Mouse (Mus musculus) neural tube, embryonic 15.5 days (tissue): ENCODE measurements around the gene Mgam. TPM values are rescaled to one million over a fixed set of nuclear protein-coding genes. Genes with fewer than 3 reads are reported as not detected.
"Not testable (repeated sequence)": the region's sequence is repeated elsewhere in the genome, so short reads cannot be mapped to it uniquely, and the experiment has no call there.

ENCODE experiments used
- ATAC-seq: fragments of 200-750 bp; cut with Nextera tagmentation; 2 replicates; pipeline ENCODE4 v1.8.0; 2017; ENCODE audit warnings: mild to moderate bottlenecking, moderate TSS enrichment, moderate library complexity; ENCODE audit not compliant: low FRiP score
- H3K27ac ChIP-seq: fragments of 300-500 bp; sonication (generic); replicated peaks from 2 replicates; pipeline ENCODE4 v1.5.1; 2015; ENCODE audit warnings: mild to moderate bottlenecking, inconsistent platforms
- H3K27me3 ChIP-seq: fragments of 300-500 bp; sonication (generic); replicated peaks from 2 replicates; pipeline ENCODE4 v1.6.1; 2015; ENCODE audit warnings: inconsistent platforms
- H3K36me3 ChIP-seq: fragments of 300-500 bp; sonication (generic); 2 replicates; pipeline ENCODE4 v1.6.1; 2015; ENCODE audit warnings: inconsistent platforms
- H3K4me1 ChIP-seq: fragments of 300-500 bp; sonication (generic); 2 replicates; pipeline ENCODE4 v1.6.1; 2015; ENCODE audit warnings: inconsistent platforms
- H3K4me2 ChIP-seq: fragments of 300-500 bp; sonication (generic); 2 replicates; pipeline ENCODE4 v1.6.1; 2015; ENCODE audit warnings: inconsistent platforms, mild to moderate bottlenecking, moderate library complexity
- H3K4me3 ChIP-seq: fragments of 300-500 bp; sonication (generic); replicated peaks from 2 replicates; pipeline ENCODE4 v1.5.1; 2015; ENCODE audit warnings: mild to moderate bottlenecking, inconsistent platforms
- H3K9ac ChIP-seq: fragments of 300-500 bp; sonication (generic); replicated peaks from 2 replicates; pipeline ENCODE4 v1.6.1; 2015; ENCODE audit warnings: mild to moderate bottlenecking, inconsistent platforms
- H3K9me3 ChIP-seq: fragments of 300-500 bp; sonication (generic); replicated peaks from 2 replicates; pipeline ENCODE4 v1.6.1; 2016; ENCODE audit warnings: inconsistent platforms
- WGBS: fragments of 180-500 bp; shearing (Covaris S2); methylation state at CpG from one replicate; pipeline ENCODE4 v1.1.7; 2015; ENCODE audit warnings: mixed read lengths; 5-methylcytosine and 5-hydroxymethylcytosine counted together
- polyA plus RNA-seq: library from polyadenylated mRNA; unstranded; fragments of >200 nt; fragmentation: Nextera tagmentation; extraction: Ambion mirVana; gene quantifications from 2 replicates; pipeline ENCODE4 v1.2.1, GENCODE M21; 2015

Gene Mgam
- polyA plus RNA-seq = 0.20 and 1.6 TPM in 2 replicates

DNA sequence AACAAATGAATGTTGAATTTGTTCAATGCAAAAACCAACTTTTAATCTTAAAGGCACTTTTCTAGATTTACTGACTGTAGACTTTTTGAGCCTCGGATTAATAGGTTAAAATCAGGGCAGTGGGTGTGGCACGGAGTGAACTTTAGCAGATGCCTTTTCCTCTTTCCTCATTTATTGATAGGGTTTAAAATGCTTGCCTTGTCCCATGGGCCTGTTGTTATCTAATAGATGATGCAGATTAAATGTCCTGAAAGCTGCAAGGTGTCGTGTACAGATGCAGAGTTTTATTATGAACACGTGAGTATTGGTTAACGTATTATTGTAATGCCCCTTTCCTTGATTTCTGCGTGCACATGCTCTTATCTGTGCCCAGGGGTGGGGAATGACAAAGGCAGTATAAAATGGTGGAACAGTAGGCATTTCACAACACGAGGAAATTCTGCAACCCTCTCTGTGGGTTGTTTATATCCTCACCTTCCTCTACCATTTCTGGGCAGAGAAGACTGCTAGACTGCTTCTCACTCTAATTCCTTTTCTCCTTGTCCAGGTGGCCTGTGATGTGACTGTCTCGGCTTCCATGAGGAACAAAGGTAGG lies at the start of gene Mgam:
Gene Mgam (plus strand): TSS at position 426 of the 595 bp plus-strand sequence.
- no peaks in the 10 kb centered on the region for H3K9me3 ChIP-seq
- H3K4me2 ChIP-seq = no peak within 1 kb of the TSS
- H3K4me3 ChIP-seq = no peak within 1 kb of the TSS
- no peaks in the 10 kb centered on the region for H3K27me3 ChIP-seq
- 89% methylated on average over 8 of the region's 8 CpGs for WGBS
- H3K27ac ChIP-seq = no peak within 1 kb of the TSS
- no peaks in the 10 kb centered on the region for H3K4me1 ChIP-seq
- H3K9ac ChIP-seq = no peak within 1 kb of the TSS
- H3K36me3 ChIP-seq = no peaks in the 10 kb centered on the region
- ATAC-seq = no peak

DNA sequence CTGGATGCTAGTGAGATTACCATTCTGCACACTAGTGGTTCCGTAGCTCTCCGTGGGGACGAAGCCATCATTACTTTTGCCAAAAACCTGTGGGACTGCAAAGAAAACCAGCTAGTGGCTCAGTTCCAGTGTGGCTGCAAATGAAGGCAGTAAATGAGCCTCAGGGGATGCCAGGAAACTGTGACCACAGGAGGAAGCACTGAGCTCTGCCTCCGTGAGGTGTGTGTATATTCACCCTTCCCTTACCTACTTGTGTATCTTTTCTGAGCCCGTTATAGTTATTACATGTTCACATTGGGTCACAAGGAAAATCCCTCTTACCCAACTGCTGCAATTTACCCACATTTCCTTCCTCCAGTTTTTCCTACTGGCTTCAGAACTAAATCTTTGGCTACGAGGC lies 44.3 kb upstream of the Mgam start:
- Histone ChIP-seq H3K27me3 (no peaks in the 10 kb centered on the region), H3K4me3 (no peak overlapping the region), H3K4me1 (no peaks in the 10 kb centered on the region), H3K36me3 (no peaks in the 10 kb centered on the region), H3K27ac (no peak overlapping the region), H3K9ac (no peak overlapping the region), H3K4me2 (no peak overlapping the region), H3K9me3 (no peaks in the 10 kb centered on the region)
- no peak for ATAC-seq
- 78% methylated on average over 6 of the region's 6 CpGs for WGBS

DNA sequence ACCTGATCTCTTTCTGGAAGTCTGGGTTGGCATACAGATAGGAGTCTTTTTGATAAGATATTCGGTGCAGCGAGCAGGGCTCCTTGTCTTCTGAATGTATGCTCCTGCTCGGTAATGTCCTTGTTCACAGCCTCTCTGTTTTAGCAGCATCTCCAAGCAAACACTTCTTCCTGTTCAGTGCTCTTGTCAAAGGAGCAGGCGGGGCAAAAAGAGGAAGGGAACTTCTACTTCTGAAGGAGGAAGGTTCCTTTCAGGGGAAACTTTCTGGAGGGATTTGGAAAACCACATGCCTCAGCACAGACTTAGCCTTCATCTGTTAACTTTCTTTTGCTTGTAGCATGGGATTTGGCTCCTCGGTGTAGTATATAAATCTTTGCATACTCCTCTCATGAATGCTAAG lies 43.0 kb upstream of the Mgam start, which contains the start of gene Clec5a:
Gene Clec5a (minus strand): TSS at position 177 of the 400 bp plus-strand sequence.
- no peak within 1 kb of the TSS for H3K27ac ChIP-seq
- H3K27me3 ChIP-seq = no peaks in the 10 kb centered on the region
- WGBS = 88% methylated on average over 5 of the region's 5 CpGs
- no peaks in the 10 kb centered on the region for H3K36me3 ChIP-seq
- H3K4me2 ChIP-seq = no peak within 1 kb of the TSS
- H3K9ac ChIP-seq = no peak within 1 kb of the TSS
- no peak within 1 kb of the TSS for H3K4me3 ChIP-seq
- ATAC-seq = no peak
- no peaks in the 10 kb centered on the region for H3K9me3 ChIP-seq
- no peaks in the 10 kb centered on the region for H3K4me1 ChIP-seq

DNA sequence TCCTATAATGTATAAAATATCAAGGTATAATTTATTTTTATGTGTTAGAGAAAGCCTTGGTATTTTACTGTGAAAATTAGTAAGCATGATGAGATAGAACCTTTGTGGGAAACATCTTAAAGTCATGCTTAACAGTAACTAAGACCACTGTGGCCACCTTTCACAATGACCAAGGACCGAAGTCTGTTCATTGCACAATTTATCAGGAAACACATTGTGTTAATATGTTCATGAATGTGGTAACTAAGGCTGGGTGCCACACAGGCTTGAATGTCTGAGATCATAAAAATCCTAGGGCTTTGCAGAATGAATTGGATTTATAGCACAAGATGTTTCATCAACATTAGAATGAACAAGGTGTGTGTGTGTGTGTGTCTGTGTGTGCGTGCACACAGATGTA lies 40.3 kb upstream of the Mgam start:
- Histone ChIP-seq H3K9me3 (no peaks in the 10 kb centered on the region), H3K4me3 (no peak overlapping the region), H3K9ac (no peak overlapping the region), H3K4me1 (no peaks in the 10 kb centered on the region), H3K36me3 (no peaks in the 10 kb centered on the region), H3K27me3 (no peaks in the 10 kb centered on the region), H3K27ac (no peak overlapping the region), H3K4me2 (no peak overlapping the region)
- WGBS = 96% methylated on average over 2 of the region's 2 CpGs
- ATAC-seq = no peak

DNA sequence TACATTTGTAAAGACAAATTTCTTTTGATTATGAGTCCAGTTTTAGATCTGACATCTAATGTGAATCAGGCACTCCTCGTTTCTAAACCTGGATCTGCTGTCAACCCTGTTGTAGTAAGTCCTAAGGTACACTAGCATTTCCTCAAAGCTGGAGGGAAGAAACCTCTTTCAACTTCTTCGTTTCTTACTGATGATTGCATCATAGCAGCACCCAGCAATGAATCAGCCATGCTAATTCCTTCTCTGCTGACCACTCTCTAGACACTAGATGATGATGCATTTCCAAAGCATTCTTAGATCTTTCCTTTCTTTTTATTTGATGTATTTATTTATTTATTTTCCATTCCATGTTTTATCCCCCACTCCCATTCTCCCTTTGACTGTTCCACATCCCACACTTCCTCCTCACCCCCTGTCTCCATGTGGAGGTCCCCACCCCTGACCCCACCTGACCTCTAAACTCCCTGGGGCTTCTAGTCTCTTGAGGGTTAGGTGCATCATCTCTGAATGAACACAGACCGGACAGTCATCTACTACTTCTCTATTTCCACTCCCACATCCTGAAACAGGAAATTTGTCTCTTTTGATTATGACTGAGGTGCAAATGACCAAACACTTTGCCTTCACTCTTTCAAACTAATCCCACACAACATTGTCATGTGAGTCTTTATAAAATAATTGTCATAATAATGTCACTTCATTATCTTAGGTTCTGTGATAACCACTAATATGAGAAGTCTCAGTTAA lies 33.7 kb upstream of the Mgam start:
- no peaks in the 10 kb centered on the region for H3K27me3 ChIP-seq
- H3K36me3 ChIP-seq = no peaks in the 10 kb centered on the region
- no peak overlapping the region for H3K4me3 ChIP-seq
- H3K9ac ChIP-seq = no peak overlapping the region
- H3K4me2 ChIP-seq = no peak overlapping the region
- H3K4me1 ChIP-seq = no peaks in the 10 kb centered on the region
- WGBS = 78% methylated on average over 3 of the region's 3 CpGs
- no peak overlapping the region for H3K27ac ChIP-seq
- H3K9me3 ChIP-seq = no peaks in the 10 kb centered on the region
- no peak for ATAC-seq

DNA sequence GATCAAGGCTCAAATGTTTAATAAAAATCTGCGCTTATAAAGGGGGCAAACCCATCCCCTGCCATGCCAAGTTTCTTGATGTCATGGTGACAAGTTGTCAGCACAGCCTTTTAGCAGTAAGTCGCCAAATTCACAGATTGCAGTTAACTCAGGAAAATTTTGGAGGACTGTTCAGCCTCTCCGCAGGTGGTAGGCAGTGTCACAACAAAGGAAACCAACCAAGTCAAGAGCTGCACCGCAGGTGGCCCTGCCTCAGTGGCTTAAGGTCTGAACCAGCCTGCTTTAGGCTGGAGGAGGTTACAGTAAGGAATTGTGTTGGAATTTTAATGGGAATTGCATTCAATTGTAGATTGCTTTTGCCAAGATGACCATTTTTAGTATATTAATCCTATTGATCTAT lies 30.1 kb upstream of the Mgam start:
- not testable (repeated sequence) for H3K4me3 ChIP-seq, H3K4me1 ChIP-seq, ATAC-seq, H3K27ac ChIP-seq, H3K4me2 ChIP-seq, H3K9me3 ChIP-seq, H3K27me3 ChIP-seq, H3K36me3 ChIP-seq, H3K9ac ChIP-seq
- 38% methylated on average over 4 of the region's 4 CpGs for WGBS

DNA sequence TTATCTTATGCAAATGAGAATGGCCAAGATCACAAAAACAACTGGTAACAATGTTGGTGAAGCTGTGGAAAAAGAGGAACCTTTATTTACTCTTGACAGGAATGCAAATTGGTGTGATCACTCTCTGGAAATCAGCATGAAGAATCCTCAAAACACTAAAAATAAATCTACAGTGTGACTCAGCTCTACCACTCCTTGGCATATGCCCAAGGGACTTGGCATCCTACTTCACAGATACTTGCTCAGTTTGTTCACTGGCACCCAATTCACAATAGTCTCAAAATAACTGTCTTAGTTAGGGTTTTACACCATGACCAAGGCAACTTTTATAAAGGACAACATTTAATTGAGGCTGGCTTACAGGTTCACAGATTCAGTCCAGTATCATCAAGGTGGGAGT lies 21.2 kb upstream of the Mgam start:
- Histone ChIP-seq H3K27me3 (no peaks in the 10 kb centered on the region), H3K4me1 (no peaks in the 10 kb centered on the region), H3K4me3 (no peak overlapping the region), H3K27ac (no peak overlapping the region), H3K9ac (no peak overlapping the region), H3K4me2 (no peak overlapping the region), H3K9me3 (no peaks in the 10 kb centered on the region), H3K36me3 (no peaks in the 10 kb centered on the region)
- ATAC-seq = no peak

DNA sequence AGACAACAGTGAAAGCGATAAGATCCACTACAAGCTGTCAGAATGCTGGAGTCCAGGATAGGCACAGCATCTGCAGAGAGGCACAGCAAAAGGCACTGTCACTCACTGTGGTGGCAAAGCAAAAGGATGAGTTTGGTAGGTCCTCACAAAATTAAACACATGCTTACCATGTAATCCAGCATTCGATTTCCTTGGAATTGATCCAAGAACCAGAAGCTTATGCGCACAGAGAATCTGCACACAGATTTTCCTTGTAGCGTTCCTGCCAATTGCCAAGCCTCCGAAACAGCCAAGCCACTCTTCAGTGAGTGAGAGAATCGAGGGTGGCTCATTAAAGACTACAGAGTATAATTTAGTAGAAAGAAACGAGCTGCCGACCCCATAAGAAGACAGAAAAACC lies 18.4 kb upstream of the Mgam start:
- Histone ChIP-seq H3K4me1 (no peaks in the 10 kb centered on the region), H3K27me3 (no peaks in the 10 kb centered on the region), H3K4me3 (no peak overlapping the region), H3K36me3 (no peaks in the 10 kb centered on the region), H3K9me3 (no peaks in the 10 kb centered on the region), H3K4me2 (no peak overlapping the region), H3K9ac (no peak overlapping the region), H3K27ac (no peak overlapping the region)
- no peak for ATAC-seq
- 64% methylated on average over 8 of the region's 8 CpGs for WGBS

DNA sequence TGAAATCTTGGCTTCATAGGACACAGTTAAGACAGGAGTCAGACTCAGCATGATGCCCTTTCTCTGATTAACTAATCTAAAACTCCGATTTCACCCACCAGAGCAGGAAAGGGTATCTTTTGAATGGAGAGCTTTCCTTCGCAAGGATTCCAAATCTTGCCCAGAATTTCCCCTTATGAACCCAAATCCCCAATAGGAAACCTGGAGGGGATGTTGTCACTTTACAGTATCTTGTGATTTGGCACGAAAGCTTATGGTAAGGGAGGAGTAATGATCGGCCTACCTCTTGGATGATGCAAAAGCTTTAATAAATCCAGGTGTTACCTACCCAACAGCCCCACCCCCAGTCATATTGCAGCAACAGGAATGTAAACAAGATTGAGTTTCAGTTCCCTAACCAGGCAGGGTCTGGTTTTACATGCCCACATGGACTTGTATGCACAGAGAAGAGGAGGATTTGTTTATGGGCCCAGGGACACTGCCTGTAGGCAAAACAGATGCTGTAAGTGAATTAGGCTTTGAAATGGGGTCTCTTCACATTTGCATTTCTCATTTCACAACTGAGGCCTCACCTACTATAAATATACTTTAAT lies 15.3 kb upstream of the Mgam start, which contains the start of gene Tas2r138:
Gene Tas2r138 (minus strand): TSS at position 51 of the 593 bp plus-strand sequence.
- Histone ChIP-seq H3K4me3 (no peak within 1 kb of the TSS), H3K27me3 (no peaks in the 10 kb centered on the region), H3K9ac (no peak within 1 kb of the TSS), H3K4me2 (no peak within 1 kb of the TSS), H3K27ac (no peak within 1 kb of the TSS), H3K36me3 (no peaks in the 10 kb centered on the region), H3K9me3 (no peaks in the 10 kb centered on the region), H3K4me1 (no peaks in the 10 kb centered on the region)
- no peak for ATAC-seq
- WGBS = 92% methylated on average over 4 of the region's 4 CpGs

DNA sequence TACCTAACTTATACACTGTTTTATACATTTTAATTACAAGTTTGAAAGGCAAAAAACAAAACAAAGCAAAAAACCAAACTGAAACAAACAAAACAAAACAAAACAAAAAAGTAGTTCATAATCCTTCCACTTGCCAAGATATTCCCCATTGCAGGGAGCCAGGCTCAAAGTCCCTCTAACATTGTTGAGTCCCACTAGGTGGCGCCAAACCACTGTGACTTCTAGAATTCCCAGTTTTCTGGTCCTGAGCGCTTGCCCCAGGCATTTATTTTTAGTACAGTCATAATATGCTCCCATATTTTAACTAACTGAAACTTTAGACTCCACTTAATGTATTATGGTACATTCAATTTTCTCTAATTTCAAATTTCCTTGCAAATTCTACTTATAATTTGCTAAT lies 10.7 kb upstream of the Mgam start:
- H3K4me3 ChIP-seq = no peak overlapping the region
- no peaks in the 10 kb centered on the region for H3K27me3 ChIP-seq
- H3K36me3 ChIP-seq = no peaks in the 10 kb centered on the region
- H3K9ac ChIP-seq = no peak overlapping the region
- no peak; the same call in 1 of the 2 replicates for ATAC-seq
- no peaks in the 10 kb centered on the region for H3K4me1 ChIP-seq
- 15% methylated on average over 2 of the region's 2 CpGs for WGBS
- H3K27ac ChIP-seq = no peak overlapping the region
- H3K9me3 ChIP-seq = no peaks in the 10 kb centered on the region
- H3K4me2 ChIP-seq = no peak overlapping the region

DNA sequence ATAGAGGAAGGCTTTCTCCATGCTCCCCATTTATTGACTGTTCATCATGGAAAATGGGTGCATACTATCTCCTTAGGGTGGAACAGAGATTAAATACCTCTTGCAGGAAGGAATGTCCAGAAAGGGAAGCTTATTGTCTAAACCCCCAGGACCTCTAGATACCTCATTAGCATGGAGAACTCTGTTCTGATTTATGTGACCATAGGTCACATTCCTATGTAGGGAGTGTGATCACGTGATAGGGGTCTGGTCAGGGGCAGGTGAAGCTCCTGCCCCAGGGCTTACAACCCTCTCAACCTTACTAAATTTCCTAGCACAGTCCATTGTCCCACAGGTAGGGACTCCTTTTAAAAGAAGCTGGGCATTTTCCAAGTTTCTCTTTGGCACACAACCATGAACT lies 2.5 kb upstream of the Mgam start:
- 75% methylated on average over 1 of the region's 1 CpGs for WGBS

DNA sequence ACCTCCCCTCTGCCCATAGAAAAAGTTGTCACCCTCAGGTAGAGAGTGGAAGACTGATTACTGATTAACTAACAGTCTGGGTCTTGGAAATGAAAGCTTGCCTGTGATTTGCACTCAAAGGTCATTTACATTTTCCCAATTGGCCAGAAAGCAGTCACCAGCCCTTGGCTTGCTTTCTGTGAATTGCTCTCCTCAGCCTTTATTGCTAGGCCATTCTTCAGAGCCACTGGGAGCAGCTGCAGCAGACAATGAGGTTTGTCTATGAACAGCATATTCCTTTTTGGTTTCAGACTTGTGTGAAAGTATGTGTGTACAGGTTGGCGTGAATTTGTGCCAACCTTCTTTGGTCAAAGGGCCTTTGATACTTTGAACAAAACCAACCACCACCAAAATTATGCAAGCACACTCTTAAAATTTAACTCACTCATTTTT lies 6.0 kb downstream of the Mgam start:
- Histone ChIP-seq H3K4me1 (no peaks in the 10 kb centered on the region), H3K4me2 (no peak overlapping the region), H3K9ac (no peak overlapping the region), H3K27me3 (no peaks in the 10 kb centered on the region), H3K36me3 (no peaks in the 10 kb centered on the region), H3K4me3 (no peak overlapping the region), H3K27ac (no peak overlapping the region), H3K9me3 (no peaks in the 10 kb centered on the region)
- no peak for ATAC-seq
- WGBS = 22% methylated on average over 1 of the region's 1 CpGs

More for the DNA sequence above, 2.5 kb upstream of the Mgam start:
- no peaks in the 10 kb centered on the region for H3K9me3 ChIP-seq
- no peak overlapping the region for H3K9ac ChIP-seq
- H3K4me1 ChIP-seq = no peaks in the 10 kb centered on the region
- H3K36me3 ChIP-seq = no peaks in the 10 kb centered on the region
- no peak for ATAC-seq
- H3K27ac ChIP-seq = no peak overlapping the region
- H3K27me3 ChIP-seq = no peaks in the 10 kb centered on the region
- H3K4me2 ChIP-seq = no peak overlapping the region
- H3K4me3 ChIP-seq = no peak overlapping the region
